Mouse (Mus musculus): ENCODE measurements around the gene Gucy2g.

DNA sequence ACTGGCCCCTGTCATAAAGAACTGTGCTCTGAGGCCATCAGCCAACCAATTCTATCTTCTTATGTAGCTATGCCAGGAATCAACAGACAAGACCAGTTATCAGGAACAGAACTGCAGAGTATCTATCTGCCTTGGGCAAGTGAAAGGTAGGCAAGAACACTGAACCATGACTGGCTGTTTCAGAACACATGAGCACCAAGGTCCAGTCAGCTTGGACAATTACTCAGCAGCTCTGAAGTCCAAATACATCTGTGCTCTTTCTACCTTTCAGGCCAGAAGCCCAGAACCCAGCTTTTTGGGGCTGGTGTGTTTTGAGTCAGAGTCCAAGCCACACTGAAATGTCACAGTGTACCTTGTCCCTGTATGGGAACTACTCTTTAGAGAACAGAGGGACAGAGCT is 70.6 kb downstream of the Gucy2g start:
- no peak for TF ChIP-seq ZNF384 (IDR thresholded peaks at IDR 0.05; ENCODE audit: low read depth, low read length)
- no peak for TF ChIP-seq MAFK (IDR thresholded peaks at IDR 0.05; ENCODE audit: insufficient read depth, low read depth, low read length)
